Mouse (Mus musculus) stomach, postnatal 0 days (tissue): Measurements from ENCODE around the gene Steap3. TPM values are rescaled to one million over a fixed set of nuclear protein-coding genes. Genes with fewer than 3 reads are reported as not detected.

Experiments
- ATAC-seq: fragments of 200-750 bp; cut with Nextera tagmentation; 2 replicates; pipeline ENCODE4 v1.8.0; 2017; ENCODE audit not compliant: low FRiP score, low TSS enrichment
- DNase-seq: peaks from one replicate; pipeline ENCODE4 v3.0.0-alpha.2; 2016; ENCODE audit warnings: low spot score
- H3K27ac ChIP-seq: fragments of 300-500 bp; sonication (generic); replicated peaks from 2 replicates; pipeline ENCODE4 v1.5.1; 2014; ENCODE audit warnings: mild to moderate bottlenecking, control low read depth
- H3K27me3 ChIP-seq: fragments of 300-500 bp; sonication (generic); 2 replicates; pipeline ENCODE4 v1.6.1; 2014; ENCODE audit warnings: low read length; ENCODE audit not compliant: control insufficient read depth, insufficient read depth
- H3K36me3 ChIP-seq: fragments of 300-500 bp; sonication (generic); 2 replicates; pipeline ENCODE4 v1.6.1; 2014; ENCODE audit warnings: low read length, mixed read lengths; ENCODE audit not compliant: control insufficient read depth, insufficient read depth
- H3K4me1 ChIP-seq: fragments of 300-500 bp; sonication (generic); replicated peaks from 2 replicates; pipeline ENCODE4 v1.6.1; 2014; ENCODE audit warnings: antibody characterized with exemption; ENCODE audit not compliant: control insufficient read depth, insufficient read depth
- H3K4me2 ChIP-seq: fragments of 300-500 bp; sonication (generic); replicated peaks from 2 replicates; pipeline ENCODE4 v1.6.1; 2014; ENCODE audit warnings: low read depth, mild to moderate bottlenecking, control low read depth, moderate library complexity
- H3K4me3 ChIP-seq: fragments of 300-500 bp; sonication (generic); 2 replicates; pipeline ENCODE4 v1.5.1; 2014; ENCODE audit warnings: low read depth, low read length, control low read depth
- H3K9ac ChIP-seq: fragments of 300-500 bp; sonication (generic); 2 replicates; pipeline ENCODE4 v1.6.1; 2014; ENCODE audit warnings: mild to moderate bottlenecking, low read length, control low read depth, mixed read lengths
- H3K9me3 ChIP-seq: fragments of 300-500 bp; sonication (generic); 2 replicates; pipeline ENCODE4 v1.6.1; 2016; ENCODE audit warnings: low read length; ENCODE audit not compliant: control insufficient read depth
- CTCF ChIP-seq: IDR thresholded peaks from 2 replicates; pipeline ENCODE4 v1.5.1; 2016; ENCODE audit warnings: antibody characterized with exemption, low read depth, mild to moderate bottlenecking, moderate library complexity
- EP300 ChIP-seq: optimal IDR thresholded peaks from 2 replicates; pipeline ENCODE3; 2016; ENCODE audit warnings: antibody characterized with exemption
- WGBS: fragments of 180-500 bp; shearing (Covaris S2); extraction: QIAGEN DNeasy Blood & Tissue Kit; methylation state at CpG from one replicate; pipeline ENCODE4 v1.1.7; 2014; 5-methylcytosine and 5-hydroxymethylcytosine counted together
- polyA plus RNA-seq: library from polyadenylated mRNA; unstranded; fragments of >200 nt; fragmentation: Nextera tagmentation; extraction: Ambion mirVana; gene quantifications from 2 replicates; pipeline ENCODE4 v1.2.1, GENCODE M21; 2015

The Steap3 gene
- polyA plus RNA-seq, 1 experiment from 2014 or later, result 3.2 TPM

DNA sequence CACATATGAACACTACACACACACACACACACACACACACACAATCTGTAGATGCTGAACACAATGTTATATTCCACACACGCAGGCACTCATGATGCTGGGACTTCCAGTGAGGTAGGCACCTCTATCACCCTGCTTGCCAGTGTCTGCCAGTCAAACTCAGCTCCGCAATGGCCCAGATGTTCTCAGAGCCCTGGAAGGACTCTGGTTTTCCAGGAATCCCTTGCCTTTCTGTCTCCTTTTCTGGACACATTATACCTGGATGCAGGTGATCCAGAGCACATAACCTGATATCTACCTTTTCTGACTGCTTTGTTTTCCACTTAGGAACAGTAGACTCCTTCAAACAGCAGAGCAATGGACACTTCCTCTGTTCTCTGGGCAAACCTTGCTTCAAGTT, 75.8 kb downstream of the Steap3 start:
- Histone ChIP-seq H3K36me3 (no peaks in the 10 kb centered on the region), H3K9ac (no peak overlapping the region), H3K4me3 (no peak overlapping the region), H3K9me3 (no peaks in the 10 kb centered on the region), H3K27me3 (no peaks in the 10 kb centered on the region), H3K4me2 (no peak overlapping the region), H3K4me1 (no peaks in the 10 kb centered on the region), H3K27ac (no peak overlapping the region)
- TF ChIP-seq EP300, result no peak
- TF ChIP-seq CTCF, result no peak
- DNase-seq (no peak), ATAC-seq (no peak)
- 90% methylated on average over 2 of the region's 2 CpGs for WGBS

DNA sequence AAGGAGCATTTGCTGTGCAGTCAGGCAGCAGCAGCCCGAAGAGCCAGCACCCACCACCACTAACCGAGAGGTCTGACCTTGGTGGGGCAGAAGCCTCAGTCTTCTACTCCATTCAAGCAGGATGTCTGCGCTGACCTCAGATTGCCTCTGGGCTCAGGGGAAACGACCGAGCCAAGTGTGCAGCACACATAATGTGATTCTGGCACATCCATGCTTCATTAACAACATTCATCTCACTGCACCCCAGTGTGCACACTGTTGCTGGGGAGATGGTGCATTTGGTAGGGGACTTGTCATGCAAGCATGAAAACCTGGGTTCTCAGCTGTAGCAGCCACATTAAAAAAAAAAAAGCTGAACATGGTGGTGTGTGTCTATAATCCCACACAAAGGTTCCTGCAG, 76.6 kb downstream of the Steap3 start:
- Histone ChIP-seq H3K4me1 (no peaks in the 10 kb centered on the region), H3K4me3 (no peak overlapping the region), H3K27me3 (no peaks in the 10 kb centered on the region), H3K36me3 (no peaks in the 10 kb centered on the region), H3K27ac (no peak overlapping the region), H3K9ac (no peak overlapping the region), H3K9me3 (no peaks in the 10 kb centered on the region), H3K4me2 (no peak overlapping the region)
- ATAC-seq (no peak), DNase-seq (no peak)
- WGBS, result 42% methylated on average over 5 of the region's 5 CpGs
- no peak for TF ChIP-seq CTCF
- no peak for TF ChIP-seq EP300

DNA sequence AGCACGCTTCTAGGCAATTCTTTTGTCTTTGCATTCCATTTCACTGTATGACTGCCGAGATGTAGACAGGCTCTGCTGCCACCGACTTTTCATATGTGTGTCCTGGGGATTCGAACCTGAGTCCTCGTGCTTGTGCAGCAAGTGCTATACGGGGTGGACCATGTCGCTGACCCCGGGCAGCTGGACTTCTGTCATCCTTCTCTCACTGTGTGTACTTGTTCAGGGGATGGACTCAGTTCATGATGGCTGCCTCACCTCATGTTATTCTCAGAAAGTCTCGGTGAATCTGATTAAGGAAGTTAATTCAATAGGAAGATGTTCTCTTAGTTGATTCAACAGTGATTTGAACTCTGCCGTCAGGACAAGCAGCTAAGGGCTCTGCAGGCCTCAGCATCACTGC, 78.9 kb downstream of the Steap3 start:
- Histone ChIP-seq H3K9me3 (no peaks in the 10 kb centered on the region), H3K27me3 (no peaks in the 10 kb centered on the region), H3K4me1 (no peaks in the 10 kb centered on the region), H3K9ac (no peak overlapping the region), H3K36me3 (no peaks in the 10 kb centered on the region), H3K27ac (no peak overlapping the region), H3K4me2 (no peak overlapping the region), H3K4me3 (no peak overlapping the region)
- no peak for TF ChIP-seq CTCF
- no peak for TF ChIP-seq EP300
- 89% methylated on average over 10 of the region's 10 CpGs for WGBS
- ATAC-seq (no peak), DNase-seq (no peak)

DNA sequence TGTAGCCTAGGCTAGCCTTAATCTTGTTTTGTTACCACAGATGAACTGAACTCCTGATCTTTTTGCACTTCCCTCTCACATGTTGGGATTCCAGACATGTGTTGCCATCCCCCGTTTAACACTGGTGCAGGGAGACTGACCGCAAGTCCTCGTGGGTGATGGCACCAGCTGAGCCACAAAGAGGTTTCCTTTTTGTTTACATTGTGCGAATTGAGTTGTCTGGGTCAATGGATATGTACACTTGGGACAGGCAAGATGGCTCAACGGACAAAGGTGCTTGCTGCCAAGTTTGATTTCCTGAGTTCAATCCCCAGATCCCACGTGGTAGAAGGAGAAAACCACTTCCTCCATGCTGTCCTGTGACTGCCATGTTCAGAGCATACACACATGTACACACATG, 80.2 kb downstream of the Steap3 start:
- Histone ChIP-seq H3K27ac (no peak overlapping the region), H3K9me3 (no peaks in the 10 kb centered on the region), H3K36me3 (no peaks in the 10 kb centered on the region), H3K4me3 (no peak overlapping the region), H3K4me1 (no peaks in the 10 kb centered on the region), H3K4me2 (no peak overlapping the region), H3K9ac (no peak overlapping the region), H3K27me3 (no peaks in the 10 kb centered on the region)
- 67% methylated on average over 6 of the region's 6 CpGs for WGBS
- TF ChIP-seq EP300 (no peak), CTCF (no peak)
- ATAC-seq, result no peak
- no peak for DNase-seq

DNA sequence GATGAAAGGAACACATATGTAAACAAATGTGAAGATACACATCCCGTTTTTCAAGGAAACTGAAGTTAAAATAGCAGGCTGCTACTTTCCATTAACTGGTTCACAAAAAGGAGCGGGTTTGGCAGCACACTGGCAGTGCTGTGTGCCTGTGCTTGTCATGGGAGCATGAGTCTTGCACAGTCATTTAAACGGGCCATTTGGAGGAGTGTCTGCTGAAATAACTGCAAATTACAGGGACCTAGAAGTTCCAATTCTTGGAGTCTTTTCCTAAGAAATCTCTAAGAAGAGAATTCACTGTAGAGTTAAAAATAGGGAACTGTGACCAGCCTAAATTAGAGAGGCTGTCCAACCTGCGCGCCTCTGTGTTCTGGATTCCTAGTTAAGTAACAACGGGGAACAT, 81.6 kb downstream of the Steap3 start:
- H3K27ac ChIP-seq, result no peak overlapping the region
- no peaks in the 10 kb centered on the region for H3K27me3 ChIP-seq
- 61% methylated on average over 6 of the region's 6 CpGs for WGBS
- no peaks in the 10 kb centered on the region for H3K4me1 ChIP-seq
- no peaks in the 10 kb centered on the region for H3K36me3 ChIP-seq
- no peak overlapping the region for H3K4me3 ChIP-seq
- no peak overlapping the region for H3K9ac ChIP-seq
- TF ChIP-seq CTCF (no peak), EP300 (no peak)
- H3K4me2 ChIP-seq, result no peak overlapping the region
- no peak for ATAC-seq
- H3K9me3 ChIP-seq, result no peaks in the 10 kb centered on the region
- no peak for DNase-seq

DNA sequence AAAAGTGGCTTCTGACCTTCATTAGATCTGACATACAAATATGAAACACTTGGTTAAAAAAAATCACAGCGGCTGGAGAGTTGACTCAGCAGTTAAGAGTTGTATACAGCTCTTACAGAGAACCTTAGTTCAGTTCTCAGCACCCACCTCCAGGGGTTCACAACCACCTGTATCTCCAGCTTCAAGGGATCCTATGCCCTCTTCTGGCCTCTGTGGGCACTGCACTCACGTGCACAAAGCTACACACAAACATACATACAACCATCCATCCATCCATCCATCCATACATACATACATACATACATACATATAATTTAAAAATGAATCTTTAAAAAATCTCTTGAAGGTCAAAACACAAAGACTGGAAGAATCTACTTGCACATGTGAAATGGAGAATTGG, 82.2 kb downstream of the Steap3 start:
- no peak overlapping the region for H3K4me3 ChIP-seq
- H3K4me2 ChIP-seq, result no peak overlapping the region
- no peak for DNase-seq
- TF ChIP-seq EP300, result no peak
- peak; percentile 19; the same call in 1 of the 2 replicates for TF ChIP-seq CTCF
- H3K9me3 ChIP-seq, result no peaks in the 10 kb centered on the region
- no peak overlapping the region for H3K27ac ChIP-seq
- no peak for ATAC-seq
- 90% methylated on average over 2 of the region's 2 CpGs for WGBS
- H3K27me3 ChIP-seq, result no peaks in the 10 kb centered on the region
- no peaks in the 10 kb centered on the region for H3K4me1 ChIP-seq
- no peaks in the 10 kb centered on the region for H3K36me3 ChIP-seq
- no peak overlapping the region for H3K9ac ChIP-seq
